Mouse (Mus musculus): ENCODE data around the gene Slc22a29. TPM values are rescaled to one million over a fixed set of nuclear protein-coding genes. Genes with fewer than 3 reads are reported as not detected.
"Not testable (repeated sequence)": the region's sequence is repeated elsewhere in the genome, so short reads cannot be mapped to it uniquely, and the experiment has no call there.

The Slc22a29 gene
- total RNA-seq (2022), result not detected

- no peak for DNase-seq (ENCODE audit: low spot score in 2 of 2)
Measured at GRCm38 (mm10) chr19:8218800-8219199, at the start of gene Slc22a29. Gene Slc22a29 (minus strand): TSS chr19:8218900.

GRCm38 (mm10) chr19:8265324-8265723 lies 46.6 kb upstream of the Slc22a29 start:
- DNase-seq (ENCODE audit: low spot score in 2 of 2), result no peak

DNA sequence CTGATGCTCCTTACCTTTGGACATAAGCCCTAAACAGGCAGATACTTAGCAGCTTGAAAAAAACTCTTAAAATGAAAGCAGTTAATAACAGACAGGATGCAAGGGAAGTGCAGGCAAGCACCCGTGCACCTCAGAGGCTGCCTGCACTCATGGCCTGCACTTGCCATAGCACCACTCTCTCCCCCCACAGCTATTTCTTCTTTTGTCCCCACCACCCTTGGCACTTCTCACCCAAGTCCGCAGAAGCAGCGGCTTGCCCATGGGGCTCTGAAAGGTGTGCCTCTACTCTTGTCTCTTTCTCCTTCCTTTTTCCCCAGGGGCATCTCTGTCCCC lies 34.0 kb upstream of the Slc22a29 start:
- DNase-seq (ENCODE audit: low spot score in 2 of 2), result no peak

GRCm38 (mm10) chr19:8251896-8252704 lies 33.4 kb upstream of the Slc22a29 start:
- no peak for DNase-seq (ENCODE audit: low spot score in 2 of 2)

GRCm38 (mm10) chr19:8228916-8229315 lies 10.2 kb upstream of the Slc22a29 start:
- DNase-seq (ENCODE audit: low spot score in 2 of 2), result no peak

GRCm38 (mm10) chr19:8148787-8149523 lies 69.7 kb downstream of the Slc22a29 start:
- DNase-seq (ENCODE audit: low spot score in 2 of 2), result no peak

DNA sequence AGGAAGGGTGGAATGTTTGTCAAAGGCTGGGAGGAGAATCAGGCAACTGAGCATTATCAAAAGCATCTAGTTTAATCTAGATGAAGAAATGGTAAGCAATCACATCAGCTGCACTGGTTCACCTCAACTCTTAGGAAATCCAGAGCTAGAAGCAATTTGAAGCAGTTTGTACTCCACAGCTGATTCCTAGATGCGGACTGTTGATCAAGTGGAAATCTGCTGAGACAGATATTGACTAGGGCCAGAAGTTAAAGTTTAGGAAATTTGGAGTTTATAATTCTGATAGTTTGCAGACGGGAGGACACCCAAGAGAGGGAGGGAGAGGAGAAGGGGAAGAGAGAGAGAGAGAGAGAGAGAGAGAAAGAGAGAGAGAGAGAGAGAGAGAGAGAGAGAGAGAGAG lies 76.0 kb downstream of the Slc22a29 start:
- DNase-seq (ENCODE audit: low spot score in 2 of 2), result not testable (repeated sequence)

DNA sequence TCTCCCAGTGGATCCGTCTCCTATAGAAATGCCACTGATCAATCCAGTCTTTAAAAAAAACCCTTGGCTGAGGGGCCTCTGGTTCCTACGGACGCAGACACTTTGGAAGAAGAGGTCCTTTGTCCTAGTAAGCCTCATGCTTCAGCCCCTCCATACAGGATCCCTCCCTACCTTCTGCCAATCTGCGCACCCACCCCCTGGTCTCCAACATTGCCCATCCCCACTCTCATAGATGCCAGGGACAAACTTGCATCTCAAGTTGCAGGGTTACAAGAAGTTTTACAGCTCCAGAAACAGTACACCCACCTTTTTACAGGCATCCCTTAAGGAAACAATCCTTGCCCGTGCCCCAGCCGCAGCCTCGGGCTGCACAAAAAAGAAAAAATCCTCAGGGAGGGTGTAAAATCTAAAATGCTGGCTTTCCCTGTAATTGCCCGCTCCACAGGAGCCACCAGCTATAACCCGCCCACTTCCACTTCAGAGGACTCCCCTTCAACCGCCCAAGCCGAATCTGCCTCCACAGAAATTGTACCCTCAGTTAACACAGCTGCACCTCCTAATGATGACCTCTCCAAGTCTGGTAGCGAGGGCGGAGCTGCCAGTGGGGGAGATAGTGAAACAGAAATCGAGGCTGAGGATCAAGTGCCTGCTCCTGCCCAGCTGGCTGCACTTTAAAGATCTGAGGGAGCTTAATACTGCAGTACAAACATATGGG lies 84.4 kb downstream of the Slc22a29 start:
- DNase-seq (ENCODE audit: low spot score in 2 of 2), result not testable (repeated sequence)

DNA sequence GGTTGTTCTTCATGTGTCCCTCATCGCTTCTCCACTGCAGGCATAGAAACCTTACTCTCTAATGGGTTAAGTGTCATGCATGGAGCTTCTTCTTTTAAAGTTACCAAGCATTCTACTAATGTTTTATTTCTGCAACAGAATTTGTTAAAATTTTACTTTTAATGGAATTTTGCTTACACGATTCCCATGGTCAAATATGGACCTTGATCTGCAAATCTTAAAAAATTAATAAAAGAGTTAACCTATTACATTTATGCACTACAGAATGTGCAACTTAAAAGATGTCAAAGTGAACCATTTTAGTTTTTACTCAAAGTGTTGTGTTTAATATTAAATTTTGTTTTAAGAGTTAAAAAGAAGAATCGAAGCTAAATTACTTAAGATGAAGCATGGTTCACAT lies 86.8 kb downstream of the Slc22a29 start, which contains the start of gene Slc22a28:
Slc22a28 (minus strand) TSS at position 102 of the 400 bp plus-strand sequence.
- not testable (repeated sequence) for DNase-seq (ENCODE audit: low spot score in 2 of 2)

Other genes starting within 250 kb of the Slc22a29 start
- not detected for gene Slc22a28, start 86.9 kb downstream of the Slc22a29 start, total RNA-seq (2022)
- not detected for gene Slc22a30, start 186.2 kb upstream of the Slc22a29 start, total RNA-seq (2022)